In the genomic region with DNA sequence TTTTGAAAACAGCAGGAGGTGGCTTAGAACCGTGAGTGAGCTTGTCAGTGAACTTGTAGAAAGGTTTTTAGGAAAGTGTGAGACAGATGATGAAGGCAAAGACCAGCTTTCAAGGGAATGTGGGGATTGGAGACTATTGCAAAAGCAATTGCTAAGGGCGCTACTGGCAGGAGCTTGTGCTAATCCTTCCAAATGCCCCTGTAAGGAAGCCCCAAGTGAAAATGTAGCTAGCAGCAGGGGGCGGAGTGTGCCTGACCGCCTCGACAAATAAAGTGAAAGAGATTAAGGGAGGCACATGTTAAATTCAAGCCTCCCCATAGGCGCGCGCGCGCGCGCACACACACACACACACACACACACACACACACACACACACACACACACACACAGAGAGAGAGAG, we compare ENCODE assay signal across 9 mouse cellular contexts. TPM values are rescaled to one million over a fixed set of nuclear protein-coding genes. Genes with fewer than 3 reads are reported as not detected.
A peak's percentile ranks its signal among the peaks of the same experiment; 100 is the strongest.
DNase-seq lines count a peak whose midpoint lies in the region; ATAC-seq and TF ChIP-seq lines count a peak whose summit lies in the region.
"Not testable (repeated sequence)": the region's sequence is repeated elsewhere in the genome, so short reads cannot be mapped to it uniquely, and the experiment has no call there.
"Had no signal": no experiment of that assay in that cellular context is flagged by ENCODE, and none has a peak within 500 bp of the region (broad histone marks: within the 10 kb centered on the region; RNA-seq: fewer than 3 reads in every experiment).

No protein-coding gene starts in this region.

- not testable (repeated sequence) for H3K27me3 ChIP-seq in forebrain, embryonic 12.5 days; heart, embryonic 16.5 days (ENCODE audit: control insufficient read depth, insufficient read depth, low read length)

- H3K9ac ChIP-seq in forebrain, embryonic 12.5 days; heart, embryonic 16.5 days (ENCODE audit: low read length): not testable (repeated sequence)

- H3K4me2 ChIP-seq in forebrain, embryonic 12.5 days = peak overlapping the region; percentile 21; the same call in 1 of the 2 replicates
- peak overlapping the region; percentile 49 for H3K4me2 ChIP-seq in heart, embryonic 16.5 days (ENCODE audit: low read depth, low read length)

- not testable (repeated sequence) for H3K36me3 ChIP-seq in forebrain, embryonic 12.5 days (replicated peaks); heart, embryonic 16.5 days (ENCODE audit: control insufficient read depth, insufficient read depth)

- ATAC-seq in forebrain, embryonic 12.5 days (ENCODE audit: low FRiP score) = not testable (repeated sequence)
- ATAC-seq in heart, embryonic 16.5 days (replicated peaks; ENCODE audit: extremely low read depth, insufficient read depth, low FRiP score) = peak; percentile 81

- H3K9me3 ChIP-seq in forebrain, embryonic 12.5 days; heart, embryonic 16.5 days (replicated peaks; ENCODE audit: control insufficient read depth, low read length): not testable (repeated sequence)

- TF ChIP-seq CTCF in brain, embryonic 14.5 days (IDR thresholded peaks at IDR 0.05; ENCODE audit: borderline replicate concordance, extremely low read depth, insufficient read depth, insufficient read length) = not testable (repeated sequence)

- peak; percentile 85 for DNase-seq in brain, embryonic 14.5 days (ENCODE audit: low read depth)
- DNase-seq in kidney, adult 8-10 months = peak; percentile 55 to 61
- peak; percentile 55 for DNase-seq in left cerebral cortex, postnatal 4 days
- DNase-seq in lung, postnatal 10 days = peak; percentile 68
- peak; percentile 62 for DNase-seq in ovary, postnatal 36 days (ENCODE audit: low spot score)
- peak; percentile 15 for DNase-seq in urinary bladder, postnatal 14 days (ENCODE audit: low spot score)

- TF ChIP-seq POLR2A in brain, embryonic 14.5 days (IDR thresholded peaks at IDR 0.05; ENCODE audit: borderline replicate concordance, extremely low read depth, insufficient read depth, insufficient read length, poor library complexity, severe bottlenecking) = not testable (repeated sequence)

- H3K4me3 ChIP-seq in forebrain, embryonic 12.5 days (replicated peaks) = not testable (repeated sequence)
- peak overlapping the region; percentile 22 for H3K4me3 ChIP-seq in heart, embryonic 16.5 days (ENCODE audit: low read length)

- WGBS in forebrain, embryonic 12.5 days = 6% methylated on average over 12 of the region's 12 CpGs
- 18% methylated on average over 12 of the region's 12 CpGs for WGBS in heart, embryonic 16.5 days

- not testable (repeated sequence) for H3K27ac ChIP-seq in forebrain, embryonic 12.5 days; heart, embryonic 16.5 days (ENCODE audit: low read length)

- H3K4me1 ChIP-seq in forebrain, embryonic 12.5 days = peaks cover 12% of the 10 kb centered on the region
- H3K4me1 ChIP-seq in heart, embryonic 16.5 days (ENCODE audit: control insufficient read depth, insufficient read depth, low read length) = not testable (repeated sequence)

- intact Hi-C loops in left cerebral cortex, postnatal 4 days (cut with DNase I) = loop anchor here (10.0 kb wide), 1 partner anchor 57 kb away; no protein-coding TSS in a partner anchor

RNA-seq across cellular contexts. Expression of gene Nat8, which starts 5.4 kb away (rescaled TPM):
- not detected in 2 replicates for polyA plus RNA-seq in brain, embryonic 14.5 days (2012; rRNA removed)
- polyA plus RNA-seq in forebrain, embryonic 12.5 days (2016; fragmentation: Nextera tagmentation; extraction: Ambion mirVana) = not detected in 2 replicates
- polyA plus RNA-seq in heart, embryonic 16.5 days (2015; fragmentation: Nextera tagmentation; extraction: Ambion mirVana) = 0.13 TPM in 1 of 2 replicates, not detected in the other
- under 1 TPM; 0.36 to 0.52 TPM for total RNA-seq in left cerebral cortex, postnatal 4 days (2021)
- polyA plus RNA-seq: midbrain, embryonic 13.5 days had no signal

RNA-seq across cellular contexts. Expression of gene Nat8f5, which starts 16.5 kb away (rescaled TPM):
- polyA plus RNA-seq in brain, embryonic 14.5 days (2012; rRNA removed) = not detected in 2 replicates
- polyA plus RNA-seq in forebrain, embryonic 12.5 days (2016; fragmentation: Nextera tagmentation; extraction: Ambion mirVana) = not detected in 2 replicates
- not detected in 2 replicates for polyA plus RNA-seq in heart, embryonic 16.5 days (2015; fragmentation: Nextera tagmentation; extraction: Ambion mirVana)
- total RNA-seq in left cerebral cortex, postnatal 4 days (2021) = under 1 TPM; 0.40 to 0.60 TPM

RNA-seq across cellular contexts. Expression of gene Nat8f6, which starts 16.6 kb away (rescaled TPM):
- 0.08 TPM in 1 of 2 replicates, not detected in the other for polyA plus RNA-seq in brain, embryonic 14.5 days (2012; rRNA removed)
- polyA plus RNA-seq in forebrain, embryonic 12.5 days (2016; fragmentation: Nextera tagmentation; extraction: Ambion mirVana) = not detected in 2 replicates
- not detected in 2 replicates for polyA plus RNA-seq in heart, embryonic 16.5 days (2015; fragmentation: Nextera tagmentation; extraction: Ambion mirVana)
- under 1 TPM in 1 of 2 experiments, not detected in 1; 0.40 TPM for total RNA-seq in left cerebral cortex, postnatal 4 days (2021)
- polyA plus RNA-seq: midbrain, embryonic 13.5 days had no signal

RNA-seq across cellular contexts. Expression of gene Nat8f2, which starts 31.7 kb away (rescaled TPM):
- 0.03 and 0.10 TPM in 2 replicates for polyA plus RNA-seq in brain, embryonic 14.5 days (2012; rRNA removed)
- polyA plus RNA-seq in forebrain, embryonic 12.5 days (2016; fragmentation: Nextera tagmentation; extraction: Ambion mirVana) = not detected in 2 replicates
- not detected in 2 replicates for polyA plus RNA-seq in heart, embryonic 16.5 days (2015; fragmentation: Nextera tagmentation; extraction: Ambion mirVana)
- total RNA-seq in left cerebral cortex, postnatal 4 days (2021) = under 1 TPM; 0.56 to 0.76 TPM
- polyA plus RNA-seq: midbrain, embryonic 13.5 days had no signal

Comparison
In these comparisons a context has a peak if more than half of its experiments do, and no peak if none do; other contexts are left out.
1. DNase-seq: peak in every context shown above with its lines; median percentile 85 in brain, embryonic 14.5 days; 68 in lung, postnatal 10 days; 62 in ovary, postnatal 36 days; 58 in kidney, adult 8-10 months; 55 in left cerebral cortex, postnatal 4 days; 15 in urinary bladder, postnatal 14 days.